Mouse (Mus musculus): Measurements from ENCODE around the gene Psmd1.

- TF ChIP-seq CTCF (IDR thresholded peaks at IDR 0.05; ENCODE audit: low read depth): no peak
- TF ChIP-seq EP300 (IDR thresholded peaks at IDR 0.05; ENCODE audit: low read depth): no peak
Measured at GRCm38 (mm10) chr1:86076565-86076964, 12.4 kb downstream of the Psmd1 start.
